Mouse (Mus musculus) hindlimb bud, embryonic 11.5 days (tissue): ENCODE data around the gene E030018B13Rik.

Experiments used
- DNase-seq: peaks from one replicate; pipeline ENCODE4 v3.0.0-alpha.2; 2012; ENCODE audit warnings: low read depth, low spot score; ENCODE audit errors: extremely low spot score

Gene E030018B13Rik

DNA sequence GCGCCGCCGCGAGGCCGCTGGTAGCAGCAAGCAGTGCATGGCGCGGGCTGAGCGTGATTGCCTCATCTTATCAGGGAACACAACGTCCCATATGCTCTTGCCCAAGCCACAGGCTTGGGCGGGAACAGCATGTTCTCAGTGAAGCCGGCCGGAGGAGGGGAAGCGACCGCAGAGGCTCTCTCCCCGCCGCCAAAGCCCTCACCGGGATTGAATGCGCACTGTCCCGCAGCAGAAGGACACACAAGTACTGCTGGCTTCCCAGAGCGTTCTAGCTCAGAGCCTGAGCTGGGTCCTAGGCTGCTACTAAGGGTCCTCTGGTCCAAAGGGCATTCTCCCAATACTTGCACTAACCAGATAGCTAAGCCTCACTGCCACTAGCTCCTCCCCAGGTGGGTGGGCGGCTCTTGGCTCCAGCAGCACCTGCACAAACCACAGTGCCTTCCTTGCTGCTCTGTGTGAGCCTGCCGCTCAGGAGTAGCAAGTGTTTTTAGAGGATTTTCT, 19.6 kb upstream of the E030018B13Rik start:
- DNase-seq: no peak

DNA sequence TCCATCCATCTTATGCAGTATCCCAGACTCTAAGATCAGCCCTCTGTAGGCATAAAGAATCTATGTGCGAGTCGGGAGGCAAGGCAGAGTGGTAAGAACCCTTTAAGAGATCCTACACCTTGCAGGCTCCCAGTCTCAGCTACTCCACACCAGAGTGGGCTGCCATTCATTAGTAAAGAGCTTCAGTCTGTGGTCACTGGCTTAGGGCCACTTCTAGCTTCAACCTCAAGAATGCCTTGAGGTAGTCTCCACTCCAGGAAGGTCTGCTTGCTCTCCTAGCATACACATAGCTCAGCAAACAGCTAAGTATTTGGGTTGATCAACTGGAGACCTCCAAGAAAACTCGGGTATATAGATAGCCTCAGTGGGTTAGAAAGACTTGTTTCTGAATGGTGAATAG, 19.0 kb upstream of the E030018B13Rik start:
- DNase-seq: no peak

DNA sequence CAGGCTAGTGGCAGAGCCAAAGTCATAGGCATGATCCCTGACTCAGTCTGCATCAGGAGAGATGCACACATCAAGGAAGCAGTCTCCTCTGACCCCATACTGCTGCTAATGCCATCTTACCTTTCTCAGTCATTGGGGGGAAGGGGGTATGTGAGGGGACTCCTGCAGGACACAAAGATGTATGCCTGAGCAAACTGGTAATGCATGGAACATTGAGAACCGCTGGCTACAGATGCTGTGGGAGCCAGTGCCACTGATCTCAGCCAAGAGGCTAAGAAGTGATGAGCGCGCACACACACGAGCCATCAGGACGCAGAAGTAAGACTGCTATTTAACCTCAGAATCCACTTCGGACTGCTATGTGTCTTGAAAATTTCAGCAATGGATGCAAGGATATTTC, 18.5 kb upstream of the E030018B13Rik start:
- no peak for DNase-seq

DNA sequence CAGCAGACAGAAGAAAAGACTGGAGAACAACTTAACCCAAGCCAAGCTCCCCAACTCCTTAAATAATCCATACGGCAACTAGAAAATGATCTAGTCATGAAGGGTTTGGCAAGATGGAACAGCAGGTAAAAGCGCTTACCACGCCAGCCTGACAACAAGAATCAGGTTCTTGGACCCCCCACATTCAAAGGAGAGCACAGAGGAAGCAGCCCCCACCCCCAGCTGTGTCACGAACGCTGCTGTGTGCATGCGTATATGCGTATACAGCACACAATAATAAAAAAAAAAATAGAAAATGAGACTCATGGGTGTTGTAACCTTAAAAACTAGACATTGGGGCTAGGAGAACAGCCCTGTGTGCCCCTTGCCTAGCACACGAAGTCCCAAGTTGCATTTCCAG, 16.7 kb upstream of the E030018B13Rik start:
- no peak for DNase-seq

DNA sequence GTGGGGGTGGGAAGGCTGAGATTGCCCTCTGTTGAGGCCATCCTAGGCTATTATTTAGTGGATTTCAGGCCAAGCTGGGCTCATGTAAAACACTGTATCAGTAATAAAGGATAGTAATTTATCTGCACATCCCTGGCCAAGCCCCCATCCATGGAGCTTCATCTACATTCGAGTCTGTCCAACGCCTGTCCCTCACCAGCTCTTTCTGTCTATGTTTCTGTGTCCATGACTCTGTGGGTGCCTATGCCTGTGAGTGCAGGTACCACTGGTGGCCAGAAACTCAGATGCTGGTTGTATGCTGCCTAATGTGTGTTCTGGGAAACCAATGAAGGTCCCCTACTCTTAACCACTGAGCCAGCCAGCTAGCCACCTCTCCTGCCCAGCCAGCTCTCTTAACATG, 16.2 kb upstream of the E030018B13Rik start:
- DNase-seq: no peak

DNA sequence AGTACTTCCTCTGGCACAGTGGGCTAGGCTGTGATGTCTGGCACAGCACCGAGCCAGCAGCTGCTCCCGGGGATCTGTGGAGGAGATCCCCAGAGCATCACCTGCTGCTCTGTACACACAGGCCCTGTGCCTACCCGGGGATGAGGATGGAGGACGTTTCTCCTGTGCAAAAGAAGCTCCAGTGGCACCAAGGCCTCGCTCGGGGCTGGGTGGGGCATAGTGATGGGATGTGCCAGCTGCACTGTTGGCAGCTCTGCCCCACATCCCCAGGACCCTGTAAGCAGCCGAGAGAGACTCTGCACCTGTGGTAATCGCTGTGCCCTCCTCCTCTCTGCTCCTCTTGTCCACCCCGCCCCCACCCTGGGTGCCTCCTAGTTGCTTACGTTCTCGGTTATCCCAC, 15.3 kb upstream of the E030018B13Rik start:
- DNase-seq: no peak

DNA sequence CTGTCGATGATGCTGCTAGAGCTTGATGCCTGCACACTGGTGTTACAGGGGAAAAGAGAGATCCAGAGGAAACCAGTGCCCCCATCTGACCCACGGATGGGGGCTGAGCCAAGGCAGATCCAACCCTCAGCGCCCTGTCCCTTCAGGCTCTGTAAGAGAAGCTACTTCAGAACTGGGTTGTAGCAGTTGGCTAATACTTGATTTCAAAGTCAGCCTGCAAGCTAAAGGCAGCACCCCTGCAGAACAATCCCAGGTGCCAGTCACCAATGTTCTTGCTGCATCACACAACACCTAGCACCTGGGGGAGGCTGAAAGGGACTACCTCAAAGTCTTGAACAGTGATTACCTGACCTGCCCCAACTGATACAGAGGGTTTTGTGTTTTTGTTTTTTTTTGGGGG, 14.7 kb upstream of the E030018B13Rik start:
- DNase-seq: no peak

DNA sequence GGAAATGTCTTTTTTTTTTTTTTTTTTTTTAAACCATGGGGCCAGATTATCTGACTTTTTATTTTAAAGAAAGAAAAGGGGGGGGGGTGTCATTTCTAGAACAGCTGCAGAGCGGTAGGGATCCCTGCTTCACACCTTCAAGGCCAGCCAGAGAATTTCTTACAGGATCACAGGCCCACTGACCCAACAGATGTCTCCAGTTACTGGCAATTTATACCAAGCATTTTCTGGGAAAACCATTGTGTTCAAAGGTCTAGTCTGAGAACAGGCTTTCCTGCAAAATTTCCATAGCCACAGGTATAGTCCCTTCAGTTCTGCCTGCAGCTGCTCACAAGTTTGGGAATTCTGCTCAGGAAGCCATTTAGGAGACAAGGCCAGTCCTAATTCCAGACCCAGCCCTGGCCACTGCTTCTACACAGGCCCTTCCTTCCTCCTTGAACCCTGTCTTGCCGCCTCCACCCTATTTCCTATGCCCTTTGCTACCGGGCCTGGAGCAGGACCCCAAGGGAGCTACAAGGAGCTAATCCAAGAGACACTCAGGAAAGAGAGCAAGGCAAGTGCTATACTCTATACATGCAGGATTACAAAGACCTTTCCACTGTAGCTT, 13.9 kb upstream of the E030018B13Rik start:
- no peak for DNase-seq

DNA sequence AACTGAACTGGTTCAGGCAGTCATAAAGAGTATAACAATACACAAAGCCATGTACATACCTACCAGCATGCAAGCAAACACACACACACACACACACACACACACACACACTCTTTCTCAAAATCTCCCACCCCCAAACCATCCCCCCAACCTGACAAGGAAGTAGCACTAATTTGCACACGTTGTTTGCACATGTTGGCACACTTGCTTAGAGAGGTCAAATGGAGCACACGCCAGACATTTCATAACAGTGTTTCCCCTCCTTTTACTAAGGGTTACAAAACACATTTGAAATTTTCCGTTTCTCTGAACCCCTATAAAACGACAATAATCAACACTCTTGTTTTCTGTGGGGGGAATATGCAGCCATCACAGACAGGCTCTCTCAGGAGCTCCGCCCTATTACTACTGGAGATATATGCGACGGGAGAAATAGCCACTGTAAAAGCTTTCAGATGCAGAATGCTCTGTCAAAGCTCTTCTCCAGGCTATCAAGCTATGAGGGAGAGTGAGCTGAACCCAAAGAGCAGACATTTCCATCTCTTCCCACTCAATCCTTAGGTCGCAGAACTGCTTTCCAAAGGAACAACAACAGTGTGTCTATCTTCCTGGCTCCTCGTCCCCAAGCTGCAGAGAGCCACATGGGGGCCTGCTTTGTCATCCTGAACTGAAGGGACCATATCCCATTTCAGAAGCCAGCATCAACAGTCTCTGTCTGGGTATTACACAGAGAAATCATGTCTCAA, 12.8 kb upstream of the E030018B13Rik start:
- no peak for DNase-seq

DNA sequence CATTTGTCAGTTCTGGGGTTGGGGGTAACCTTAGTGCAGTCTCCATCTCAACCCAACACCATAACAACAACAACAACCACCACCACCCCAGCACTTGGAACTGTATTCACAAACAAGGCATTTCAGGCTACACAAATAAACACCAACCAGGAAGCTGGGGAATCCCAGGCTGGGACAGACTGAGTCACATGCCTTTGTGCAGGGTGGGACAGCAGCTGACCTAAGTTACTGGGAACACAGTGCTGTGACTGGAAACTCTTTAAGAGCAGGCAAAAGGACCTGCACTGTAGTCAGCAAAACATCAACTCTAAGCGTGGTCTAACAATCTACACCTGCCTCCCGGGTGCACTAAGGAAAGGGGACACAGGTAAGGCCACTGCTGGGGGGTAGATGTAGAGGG, 11.5 kb upstream of the E030018B13Rik start:
- no peak for DNase-seq

DNA sequence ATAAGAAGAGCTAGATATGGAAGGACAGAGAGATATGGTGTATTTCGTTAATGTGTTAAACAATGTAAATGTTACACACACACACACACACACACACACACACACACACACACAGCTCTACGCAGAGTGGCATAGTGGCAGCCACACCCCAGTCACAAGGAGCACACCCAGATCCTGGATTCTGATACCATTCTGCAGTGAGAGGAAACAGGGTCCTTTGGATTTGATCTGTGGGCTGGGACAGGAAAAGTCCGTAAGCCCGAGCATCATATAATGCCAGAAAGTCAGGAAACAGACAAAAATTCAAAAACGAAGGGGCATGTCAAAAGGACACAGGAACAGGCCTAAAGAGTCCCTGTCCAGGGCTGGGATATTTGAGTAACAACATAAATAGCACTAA, 11.0 kb upstream of the E030018B13Rik start:
- no peak for DNase-seq

DNA sequence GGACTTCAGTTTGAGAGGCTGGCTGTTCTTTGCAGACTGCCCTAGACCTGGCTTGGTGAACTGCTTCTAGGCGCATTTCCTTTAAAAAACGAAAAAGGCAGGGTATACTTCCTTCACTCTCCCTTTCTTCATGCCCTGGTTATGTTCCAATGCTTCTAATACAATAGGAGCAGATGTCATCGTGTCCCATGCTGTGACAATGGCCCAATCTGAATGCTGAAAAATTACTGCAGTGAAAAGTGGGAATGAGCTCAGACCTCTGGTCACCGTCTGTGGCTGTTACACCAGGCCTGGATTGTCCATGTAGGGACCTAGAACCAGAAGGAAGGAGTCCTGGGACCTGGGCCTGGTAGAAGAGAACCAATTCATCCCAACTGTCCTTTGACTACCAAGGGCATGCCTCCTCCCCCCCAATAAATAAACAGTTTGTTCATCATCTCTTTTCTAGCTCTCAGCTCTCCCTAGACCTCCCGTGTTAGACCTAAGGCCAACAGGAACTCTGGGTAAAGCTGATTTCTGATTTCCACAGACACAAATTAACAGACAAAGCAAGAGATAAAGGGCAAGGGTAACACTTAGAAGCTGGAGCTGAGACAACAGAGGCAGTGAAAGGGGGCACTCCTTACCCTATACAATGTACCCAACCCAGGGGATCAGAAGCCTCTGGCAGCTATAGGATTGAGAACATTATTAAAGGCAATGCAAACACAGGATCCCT, 8.7 kb upstream of the E030018B13Rik start:
- no peak for DNase-seq

DNA sequence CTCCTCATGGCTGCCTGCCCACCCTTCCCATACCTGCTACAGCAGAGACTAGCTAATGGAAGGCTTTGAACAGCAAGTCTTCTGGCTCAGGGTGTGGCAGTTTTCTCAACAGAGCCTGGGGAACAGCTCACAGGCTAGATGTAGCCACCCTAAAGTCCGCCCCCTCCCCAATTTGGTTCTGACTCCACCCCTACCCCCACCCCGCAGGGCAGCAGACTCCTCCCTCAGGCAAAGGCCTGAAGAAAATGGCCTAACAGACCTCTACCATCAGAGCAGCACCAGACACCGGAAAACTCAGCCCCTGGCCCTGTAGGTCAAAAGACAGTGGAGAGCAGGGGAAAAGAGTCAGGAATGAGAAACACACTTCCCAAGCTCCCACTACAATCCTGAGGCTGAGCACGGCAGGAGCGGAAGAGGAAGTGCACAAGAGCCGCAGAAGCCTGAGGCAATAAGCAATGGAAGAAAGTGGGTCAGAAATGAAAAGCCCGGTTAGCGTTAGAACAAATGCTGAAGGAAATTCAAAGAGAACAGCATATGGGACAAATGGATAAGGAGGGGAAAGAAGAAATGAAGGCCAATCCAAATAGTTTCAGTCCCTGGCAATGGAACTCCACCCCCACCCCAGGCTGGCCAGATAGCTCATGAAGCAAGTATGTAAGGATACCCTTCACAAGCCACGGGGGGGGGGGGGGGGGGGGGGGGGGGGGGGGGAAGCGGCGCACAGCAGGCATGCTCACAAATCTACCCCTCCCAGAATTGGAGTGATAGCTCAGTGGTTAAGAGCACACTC, 8.0 kb upstream of the E030018B13Rik start:
- no peak for DNase-seq

DNA sequence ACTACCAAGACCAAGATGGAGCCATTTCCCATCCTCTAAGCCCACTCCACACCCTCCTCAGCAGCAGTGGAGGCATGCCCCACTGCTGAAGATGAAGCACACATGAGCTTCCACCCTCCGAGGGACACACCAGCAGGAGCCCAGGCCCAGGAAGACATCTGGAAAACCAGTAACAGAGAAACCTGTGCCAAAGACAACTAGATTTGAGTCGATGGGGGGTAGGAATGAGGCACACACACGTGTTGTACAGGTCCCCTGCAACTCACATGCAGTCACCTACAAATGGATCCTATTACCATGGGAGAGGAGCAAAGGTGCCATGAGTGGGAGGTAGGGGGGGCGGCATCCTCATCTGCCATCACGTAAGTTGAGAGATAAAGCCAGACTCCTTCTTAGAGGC, 6.4 kb upstream of the E030018B13Rik start:
- DNase-seq: no peak

DNA sequence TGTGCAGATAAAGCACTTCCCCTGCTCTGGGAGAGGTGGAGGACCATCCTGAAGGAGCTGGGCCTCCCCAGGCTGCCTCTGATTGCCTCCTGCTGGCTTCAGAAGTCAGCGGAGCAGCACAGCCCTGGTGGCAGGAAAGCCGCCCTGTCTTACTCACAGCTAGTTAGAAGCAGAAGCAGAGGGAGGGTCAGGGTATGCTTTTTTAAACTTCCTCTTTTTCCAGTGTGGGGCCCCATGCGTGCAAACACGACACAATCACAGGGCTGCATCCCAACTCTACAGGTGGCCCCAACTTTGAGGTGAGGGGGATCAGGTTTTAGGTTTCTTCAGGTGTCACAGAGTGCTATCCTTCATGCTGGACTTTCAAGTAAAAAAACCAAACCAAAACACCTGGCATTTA, 5.7 kb upstream of the E030018B13Rik start:
- no peak for DNase-seq

DNA sequence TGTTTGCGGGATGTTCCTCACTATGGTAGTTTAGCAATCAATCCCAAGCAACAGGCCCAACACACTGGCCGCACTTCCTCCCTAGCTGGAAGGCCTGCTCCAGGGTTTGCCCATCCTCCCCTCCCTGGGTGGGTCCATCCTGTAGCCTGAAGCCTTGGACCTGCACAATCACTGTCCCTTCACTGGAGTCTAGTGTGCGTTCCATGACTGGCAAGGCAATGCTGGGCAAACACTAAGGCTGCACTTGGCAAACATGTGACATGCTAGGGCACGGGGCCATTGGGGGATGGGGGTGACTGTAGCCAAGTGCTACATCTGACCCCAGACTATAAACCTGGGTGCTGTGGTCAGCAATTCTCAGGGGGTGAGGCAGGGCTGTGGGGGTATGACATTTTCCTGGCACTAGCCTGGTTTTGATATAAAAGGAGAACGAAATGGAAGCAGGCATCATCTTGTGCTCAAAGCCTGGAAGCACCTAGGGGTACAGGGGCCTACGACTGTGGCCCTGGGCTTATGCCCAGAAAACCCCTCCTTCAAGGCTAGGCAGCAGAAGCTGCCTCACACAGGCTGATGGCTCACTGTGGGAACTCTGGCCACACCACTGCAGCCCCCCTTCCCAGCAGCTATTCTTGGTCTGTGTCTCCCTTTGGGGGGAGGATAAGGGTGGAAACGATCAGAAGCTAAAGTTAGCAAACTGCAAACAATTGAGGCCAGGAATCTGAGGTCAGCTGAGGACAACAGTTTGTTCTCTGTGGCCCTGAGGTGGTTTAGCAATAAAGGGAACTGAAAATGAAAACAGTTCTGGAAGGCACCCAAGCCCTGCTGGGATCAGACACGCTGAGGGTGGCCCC, 5.0 kb upstream of the E030018B13Rik start:
- DNase-seq: no peak

DNA sequence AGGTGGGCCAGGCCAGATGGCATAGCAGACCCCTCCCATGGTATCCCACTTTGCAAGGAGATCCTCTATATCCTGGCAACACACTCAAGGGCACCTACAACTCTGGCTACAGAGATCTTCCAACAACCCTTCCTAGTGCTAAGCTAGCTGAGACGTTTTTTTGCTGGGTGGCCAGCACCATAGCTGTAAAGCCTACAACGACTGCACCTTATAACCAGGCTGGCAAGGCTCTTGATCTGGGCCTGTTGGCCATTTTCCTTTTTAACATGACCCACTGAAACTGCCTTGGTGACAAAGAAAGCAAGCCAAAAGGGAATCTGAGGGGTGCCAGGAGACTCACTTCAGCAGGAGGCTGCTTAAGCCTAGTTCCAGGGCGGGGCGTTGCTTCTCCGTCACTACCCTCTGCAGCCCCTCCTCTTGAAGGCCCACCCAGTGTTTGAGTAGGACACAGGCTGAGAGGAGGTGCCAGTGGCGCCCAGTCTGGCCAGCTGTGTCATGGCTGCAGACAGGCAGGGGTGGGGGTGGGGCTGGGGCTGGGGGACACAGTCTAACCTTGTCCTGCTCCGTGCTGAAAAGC, 4.3 kb upstream of the E030018B13Rik start:
- DNase-seq: no peak

DNA sequence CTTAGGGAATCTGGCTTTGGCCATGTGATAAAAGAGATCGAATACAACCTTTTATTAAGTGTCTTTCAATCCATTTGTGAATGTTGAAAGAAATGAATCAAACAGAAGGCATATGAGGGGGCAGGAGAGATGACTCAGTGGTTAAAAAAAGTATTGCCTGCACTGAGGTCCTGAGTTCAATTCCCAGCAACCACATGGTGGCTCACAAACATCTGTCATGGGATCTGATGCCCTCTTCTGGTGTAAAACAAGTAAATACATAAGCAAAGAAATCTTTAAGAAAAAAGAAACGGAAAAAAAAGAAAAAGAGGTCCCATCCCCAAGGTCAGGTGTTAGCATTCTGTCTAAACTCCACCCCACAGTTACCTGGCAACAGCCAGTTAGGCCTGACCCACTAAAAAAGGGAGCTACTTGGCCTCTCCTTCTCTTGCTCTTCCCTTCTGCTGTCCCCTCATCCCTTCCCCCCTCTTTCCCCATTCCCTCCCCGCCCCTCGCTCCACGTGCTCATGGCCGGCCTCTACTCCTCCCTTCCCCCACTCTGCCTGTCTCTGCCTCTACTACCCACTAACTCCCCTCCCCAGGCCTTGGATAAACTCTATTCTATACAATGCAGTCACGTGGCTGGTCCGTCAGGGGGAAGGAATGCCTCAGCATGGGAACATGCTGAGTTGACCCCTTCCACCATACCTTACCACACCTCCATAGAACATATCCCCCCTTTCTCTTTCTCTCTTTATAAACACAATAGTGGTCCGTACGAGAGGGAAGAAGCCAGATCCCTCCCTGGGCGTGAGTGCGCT, 3.5 kb upstream of the E030018B13Rik start:
- no peak for DNase-seq
